Mouse (Mus musculus) kidney, embryonic 16.5 days (tissue): ENCODE results near the gene Iqcf3. TPM values are rescaled to one million over a fixed set of nuclear protein-coding genes. Genes with fewer than 3 reads are reported as not detected.
A peak's percentile ranks its signal among the peaks of the same experiment; 100 is the strongest.

Experiments
- ATAC-seq: fragments of 200-750 bp; cut with Nextera tagmentation; 2 replicates; pipeline ENCODE4 v1.8.0; 2017; ENCODE audit warnings: moderate TSS enrichment; ENCODE audit not compliant: low FRiP score, low TSS enrichment
- H3K27ac ChIP-seq: fragments of 300-500 bp; sonication (generic); 2 replicates; pipeline ENCODE4 v1.5.1; 2014; ENCODE audit warnings: low read length
- H3K27me3 ChIP-seq: fragments of 300-500 bp; sonication (generic); 2 replicates; pipeline ENCODE4 v1.6.1; 2014; ENCODE audit warnings: low read length, control low read depth, mixed read lengths; ENCODE audit not compliant: insufficient read depth
- H3K36me3 ChIP-seq: fragments of 300-500 bp; sonication (generic); 2 replicates; pipeline ENCODE4 v1.6.1; 2014; ENCODE audit warnings: low read length, control low read depth, mixed read lengths; ENCODE audit not compliant: insufficient read depth
- H3K4me1 ChIP-seq: fragments of 300-500 bp; sonication (generic); 2 replicates; pipeline ENCODE4 v1.6.1; 2014; ENCODE audit warnings: low read length, control low read depth, mixed read lengths; ENCODE audit not compliant: insufficient read depth
- H3K4me2 ChIP-seq: fragments of 300-500 bp; sonication (generic); replicated peaks from 2 replicates; pipeline ENCODE4 v1.6.1; 2014; ENCODE audit warnings: low read depth, low read length
- H3K4me3 ChIP-seq: fragments of 300-500 bp; sonication (generic); 2 replicates; pipeline ENCODE4 v1.5.1; 2014; ENCODE audit warnings: mild to moderate bottlenecking, low read length
- H3K9ac ChIP-seq: fragments of 300-500 bp; sonication (generic); replicated peaks from 2 replicates; pipeline ENCODE4 v1.6.1; 2014; ENCODE audit warnings: low read length
- H3K9me3 ChIP-seq: fragments of 300-500 bp; sonication (generic); 2 replicates; pipeline ENCODE4 v1.6.1; 2016; ENCODE audit warnings: low read length, control low read depth
- WGBS: fragments of 180-500 bp; shearing (Covaris S2); extraction: QIAGEN DNeasy Blood & Tissue Kit; methylation state at CpG from one replicate; pipeline ENCODE4 v1.1.7; 2014; 5-methylcytosine and 5-hydroxymethylcytosine counted together
- polyA plus RNA-seq: library from polyadenylated mRNA; unstranded; fragments of >200 nt; fragmentation: Nextera tagmentation; extraction: Ambion mirVana; gene quantifications from 2 replicates; pipeline ENCODE4 v1.2.1, GENCODE M21; 2015

Iqcf3 gene
- polyA plus RNA-seq, 1 experiment from 2014 or later: not detected

DNA sequence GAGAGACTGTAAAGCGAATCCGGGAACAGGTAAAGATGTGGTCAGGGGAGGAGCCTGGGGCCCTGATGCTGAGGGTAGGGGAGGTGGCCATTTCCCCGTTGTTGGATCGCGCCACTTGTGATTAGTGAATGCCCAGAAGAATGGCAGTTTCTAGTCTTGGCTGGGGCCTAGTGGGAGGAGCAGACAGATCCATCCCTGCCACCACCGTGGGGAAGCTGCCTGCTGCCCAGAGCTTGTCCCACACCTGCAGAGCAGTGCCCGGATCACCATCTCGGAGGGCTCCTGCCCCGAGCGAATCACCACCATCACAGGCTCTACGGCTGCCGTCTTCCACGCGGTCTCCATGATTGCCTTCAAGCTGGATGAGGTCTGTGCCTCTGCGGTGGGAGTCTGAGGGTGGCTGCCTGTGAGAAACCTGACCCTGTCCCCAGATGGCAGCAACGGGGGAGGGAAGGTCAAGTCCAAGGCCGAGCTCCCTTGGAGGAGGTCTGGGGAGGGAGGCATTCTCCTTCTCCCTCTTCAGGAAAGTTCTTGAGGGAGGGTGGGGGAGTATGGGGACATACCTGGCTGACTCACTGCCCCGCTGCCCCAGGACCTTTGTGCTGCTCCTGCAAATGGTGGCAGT, 100.9 kb downstream of the Iqcf3 start:
- 46% methylated on average over 18 of the region's 18 CpGs for WGBS
- Histone ChIP-seq H3K9ac (no peak overlapping the region), H3K9me3 (no peaks in the 10 kb centered on the region), H3K36me3 (peaks cover 24% of the 10 kb centered on the region), H3K4me2 (no peak overlapping the region), H3K4me3 (no peak overlapping the region), H3K4me1 (peaks cover 56% of the 10 kb centered on the region), H3K27me3 (0 out of 2 replicates have a peak, but pooled peaks cover 3% of the 10 kb centered on the region), H3K27ac (0 out of 2 replicates have a peak overlapping the region, but pooled peaks have one; percentile 1)
- ATAC-seq: no peak; the same call in 1 of the 2 replicates

DNA sequence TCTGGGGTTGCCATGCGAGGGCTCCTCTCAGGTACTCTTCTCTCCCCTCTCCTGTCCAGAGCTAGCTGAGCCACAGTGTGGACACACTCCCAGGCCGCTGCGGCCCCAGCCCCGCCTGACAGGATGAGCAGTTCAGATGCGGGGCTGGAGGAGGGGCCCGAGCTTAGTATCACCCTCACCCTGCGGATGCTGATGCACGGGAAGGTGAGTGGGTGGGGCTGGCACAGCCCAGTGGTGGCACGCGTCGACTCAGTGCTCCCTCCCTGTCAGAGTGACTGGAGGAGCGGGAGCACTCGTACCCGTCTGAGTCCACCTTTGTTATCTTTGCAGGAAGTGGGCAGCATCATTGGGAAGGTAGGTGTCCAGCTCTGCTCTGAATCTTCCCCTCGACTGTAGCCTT, 101.5 kb downstream of the Iqcf3 start:
- WGBS: 46% methylated on average over 15 of the region's 15 CpGs
- H3K4me3 ChIP-seq: no peak overlapping the region
- H3K9me3 ChIP-seq: no peaks in the 10 kb centered on the region
- 0 out of 2 replicates have a peak, but pooled peaks cover 3% of the 10 kb centered on the region for H3K27me3 ChIP-seq
- peaks cover 24% of the 10 kb centered on the region for H3K36me3 ChIP-seq
- 0 out of 2 replicates have a peak overlapping the region, but pooled peaks have one; percentile 1 for H3K27ac ChIP-seq
- H3K4me1 ChIP-seq: peaks cover 60% of the 10 kb centered on the region
- ATAC-seq: no peak
- no peak overlapping the region for H3K4me2 ChIP-seq
- H3K9ac ChIP-seq: no peak overlapping the region

DNA sequence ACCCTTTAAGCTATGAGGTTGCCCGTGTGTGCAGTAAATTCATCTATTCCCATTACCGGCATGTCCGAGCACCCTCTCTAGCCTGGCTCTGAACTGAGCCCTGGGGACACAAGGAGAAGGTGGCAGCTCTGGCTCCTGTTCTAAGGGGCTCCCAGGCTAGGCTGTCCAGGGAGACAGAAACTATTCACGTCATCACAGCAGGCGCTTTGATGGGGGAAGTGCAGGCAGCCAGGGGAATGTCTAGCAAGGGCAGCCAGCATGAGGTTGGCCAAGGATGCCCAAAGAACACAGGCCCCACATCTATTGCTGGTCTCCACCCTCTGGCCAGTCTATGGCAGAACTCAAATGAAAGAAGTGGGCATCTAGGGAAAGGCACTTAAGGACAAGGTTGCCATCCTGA, 103.5 kb downstream of the Iqcf3 start:
- Histone ChIP-seq H3K4me3 (no peak overlapping the region), H3K4me1 (peaks cover 63% of the 10 kb centered on the region), H3K9me3 (no peaks in the 10 kb centered on the region), H3K36me3 (peaks cover 16% of the 10 kb centered on the region), H3K9ac (no peak overlapping the region), H3K4me2 (no peak overlapping the region), H3K27ac (no peak overlapping the region), H3K27me3 (no peaks in the 10 kb centered on the region)
- 63% methylated on average over 5 of the region's 5 CpGs for WGBS
- no peak for ATAC-seq

DNA sequence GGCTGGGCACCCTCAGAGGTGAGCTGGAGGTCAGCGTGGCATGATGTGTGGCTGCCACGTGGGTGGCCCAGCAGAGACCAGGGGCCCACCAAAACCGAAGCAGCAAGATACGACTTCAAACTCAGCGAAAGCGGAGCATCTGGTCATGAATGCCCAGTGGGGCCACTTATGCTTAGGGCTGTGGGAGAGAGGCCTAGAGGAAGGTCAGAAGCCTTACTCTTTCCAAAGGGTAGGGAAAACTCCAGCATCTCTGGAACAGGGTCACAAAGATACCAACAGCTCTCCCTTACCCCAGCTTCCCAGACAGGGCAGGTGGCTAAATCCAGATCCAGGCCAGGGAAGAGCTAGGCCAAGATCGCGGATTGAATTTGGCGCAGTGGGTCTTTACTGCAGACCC, 104.3 kb downstream of the Iqcf3 start:
- Histone ChIP-seq H3K4me3 (no peak overlapping the region), H3K4me2 (peak overlapping the region; percentile 94), H3K9ac (peak overlapping the region; percentile 80; the same call in 1 of the 2 replicates), H3K36me3 (peaks cover 10% of the 10 kb centered on the region), H3K27me3 (no peaks in the 10 kb centered on the region), H3K9me3 (no peaks in the 10 kb centered on the region), H3K27ac (peak overlapping the region; percentile 89; the same call in 1 of the 2 replicates), H3K4me1 (peaks cover 70% of the 10 kb centered on the region)
- ATAC-seq: no peak
- WGBS: 43% methylated on average over 9 of the region's 9 CpGs

DNA sequence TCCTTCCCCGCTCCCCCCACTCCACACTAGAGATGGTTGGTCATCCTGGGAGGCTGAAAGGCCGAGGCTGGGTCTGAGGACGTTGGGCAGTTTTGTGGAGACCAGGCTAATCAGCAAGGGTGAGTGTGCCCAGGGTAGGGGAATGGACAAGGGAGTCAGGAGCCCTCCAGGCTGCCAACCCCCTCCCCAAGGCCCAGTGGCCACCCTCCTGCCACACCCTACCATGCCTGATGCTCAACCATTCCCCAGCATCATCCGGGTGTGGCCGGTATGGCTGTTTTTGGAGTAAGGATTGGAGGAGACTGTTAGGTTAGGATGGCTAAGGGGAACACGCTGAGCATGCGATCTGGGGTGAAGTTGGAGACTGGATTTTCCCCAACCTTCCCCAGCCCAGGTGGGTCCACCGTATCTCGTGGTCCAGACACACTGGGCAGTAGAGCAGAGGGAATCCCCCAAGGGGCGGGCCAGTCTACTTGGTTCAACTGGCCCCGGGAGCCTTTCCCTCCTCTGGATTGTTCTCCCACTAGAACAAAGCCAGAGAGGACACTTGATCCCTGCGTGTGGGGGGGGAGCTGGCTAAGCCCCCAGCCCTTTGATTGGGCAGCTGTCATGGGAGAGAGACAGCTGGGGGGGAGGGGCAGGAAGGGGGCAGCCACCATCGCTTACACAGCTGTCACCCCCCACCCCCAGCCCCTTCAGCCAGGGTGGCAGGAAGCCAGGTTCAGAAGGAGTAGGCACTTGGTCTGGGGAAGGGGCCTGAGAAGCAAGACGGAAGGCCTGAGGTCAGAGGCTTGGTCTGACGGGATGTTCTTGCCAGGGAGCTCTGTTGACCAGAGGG, 104.9 kb downstream of the Iqcf3 start:
- ATAC-seq: peak; percentile 4; the same call in 1 of the 2 replicates
- no peaks in the 10 kb centered on the region for H3K9me3 ChIP-seq
- peak overlapping the region; percentile 89 for H3K27ac ChIP-seq
- peak overlapping the region; percentile 94 for H3K4me2 ChIP-seq
- H3K36me3 ChIP-seq: peaks cover 8% of the 10 kb centered on the region
- H3K4me3 ChIP-seq: peak overlapping the region; percentile 81
- peak overlapping the region; percentile 80 for H3K9ac ChIP-seq
- 29% methylated on average over 15 of the region's 15 CpGs for WGBS
- H3K27me3 ChIP-seq: no peaks in the 10 kb centered on the region
- H3K4me1 ChIP-seq: peaks cover 77% of the 10 kb centered on the region

DNA sequence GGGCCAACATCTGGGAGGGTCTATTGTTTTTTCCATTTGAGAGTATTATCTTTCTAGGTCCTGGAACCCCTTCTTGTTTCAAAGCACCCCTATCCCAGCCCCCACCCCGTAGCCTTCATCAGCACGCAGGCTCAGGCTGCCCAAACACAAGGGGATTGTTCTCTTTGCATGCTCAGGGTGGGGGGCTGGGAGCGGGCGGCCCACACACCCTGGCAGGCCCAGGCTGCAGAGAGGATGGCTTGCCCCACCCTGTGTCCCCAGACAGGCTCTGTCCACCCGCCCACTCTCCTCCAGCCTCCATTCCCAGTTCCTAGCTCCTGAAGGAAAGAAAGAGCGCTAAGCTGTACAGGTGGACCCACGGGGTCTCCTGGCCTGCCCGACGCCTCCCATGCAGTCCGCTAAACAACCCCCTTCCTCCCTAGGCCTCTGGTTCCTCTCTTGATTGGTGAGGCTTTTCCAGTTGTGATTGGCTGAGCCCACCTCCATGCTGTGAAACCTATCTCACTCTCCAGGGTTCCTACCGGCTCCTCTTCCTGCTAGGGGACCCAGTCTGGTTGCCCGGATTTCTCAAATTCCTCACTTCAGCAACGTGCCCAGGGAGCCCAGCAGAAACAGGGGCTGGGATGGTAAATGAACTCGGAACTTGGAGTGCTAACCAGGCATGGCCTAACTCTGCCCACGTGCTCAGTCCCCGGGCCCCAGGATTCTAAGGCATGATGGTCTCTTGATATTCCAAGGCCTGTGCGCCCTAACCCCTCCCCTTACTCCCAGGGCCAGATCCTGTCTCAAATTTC, 106.3 kb downstream of the Iqcf3 start:
- peak overlapping the region; percentile 94 for H3K4me2 ChIP-seq
- peak; percentile 4; the same call in 1 of the 2 replicates for ATAC-seq
- WGBS: 3% methylated on average over 17 of the region's 17 CpGs
- no peaks in the 10 kb centered on the region for H3K27me3 ChIP-seq
- H3K4me3 ChIP-seq: peak overlapping the region; percentile 81
- no peaks in the 10 kb centered on the region for H3K9me3 ChIP-seq
- peaks cover 3% of the 10 kb centered on the region; the same call in 1 of the 2 replicates for H3K36me3 ChIP-seq
- H3K27ac ChIP-seq: peak overlapping the region; percentile 89
- peaks cover 82% of the 10 kb centered on the region for H3K4me1 ChIP-seq
- peak overlapping the region; percentile 80 for H3K9ac ChIP-seq

DNA sequence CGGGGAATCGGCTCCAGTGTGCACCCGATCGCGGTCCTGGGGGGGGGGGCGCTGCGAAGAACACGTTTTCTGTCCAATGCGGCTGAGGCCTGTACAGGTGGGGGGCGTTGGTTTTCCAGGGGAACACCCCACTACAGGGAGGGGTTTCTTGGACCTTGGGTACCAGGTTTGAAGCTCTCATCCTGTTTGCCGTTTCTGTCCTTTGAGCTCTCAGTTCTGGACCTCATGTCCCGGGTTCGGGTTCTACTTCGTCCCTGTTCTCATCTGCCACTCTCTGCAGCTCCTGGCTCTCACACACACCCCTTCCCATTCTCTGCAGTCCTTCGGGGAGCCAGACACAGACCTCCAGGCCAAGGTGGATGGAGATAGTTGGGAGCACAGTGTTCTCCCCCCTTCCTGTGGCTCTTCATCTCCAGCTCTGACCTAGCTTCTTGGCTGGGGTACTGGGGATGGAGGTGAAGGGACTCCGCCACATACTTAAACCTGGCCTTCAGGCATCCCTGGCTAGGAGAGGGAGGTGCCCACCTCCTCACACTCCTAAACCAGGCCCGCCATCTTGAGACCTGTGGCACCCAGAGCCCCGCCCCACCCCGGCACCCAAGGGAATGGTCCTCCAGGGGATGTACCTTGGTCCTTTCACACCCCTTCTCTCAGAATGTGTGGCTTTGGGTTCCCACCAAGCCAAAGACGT, 107.2 kb downstream of the Iqcf3 start:
- Histone ChIP-seq H3K9ac (peak overlapping the region; percentile 80), H3K4me3 (peak overlapping the region; percentile 81), H3K36me3 (no peaks in the 10 kb centered on the region), H3K4me1 (peaks cover 84% of the 10 kb centered on the region), H3K9me3 (no peaks in the 10 kb centered on the region), H3K27ac (peak overlapping the region; percentile 89), H3K4me2 (peak overlapping the region; percentile 94), H3K27me3 (no peaks in the 10 kb centered on the region)
- 3% methylated on average over 18 of the region's 20 CpGs for WGBS
- ATAC-seq: peak; percentile 5; the same call in 1 of the 2 replicates

DNA sequence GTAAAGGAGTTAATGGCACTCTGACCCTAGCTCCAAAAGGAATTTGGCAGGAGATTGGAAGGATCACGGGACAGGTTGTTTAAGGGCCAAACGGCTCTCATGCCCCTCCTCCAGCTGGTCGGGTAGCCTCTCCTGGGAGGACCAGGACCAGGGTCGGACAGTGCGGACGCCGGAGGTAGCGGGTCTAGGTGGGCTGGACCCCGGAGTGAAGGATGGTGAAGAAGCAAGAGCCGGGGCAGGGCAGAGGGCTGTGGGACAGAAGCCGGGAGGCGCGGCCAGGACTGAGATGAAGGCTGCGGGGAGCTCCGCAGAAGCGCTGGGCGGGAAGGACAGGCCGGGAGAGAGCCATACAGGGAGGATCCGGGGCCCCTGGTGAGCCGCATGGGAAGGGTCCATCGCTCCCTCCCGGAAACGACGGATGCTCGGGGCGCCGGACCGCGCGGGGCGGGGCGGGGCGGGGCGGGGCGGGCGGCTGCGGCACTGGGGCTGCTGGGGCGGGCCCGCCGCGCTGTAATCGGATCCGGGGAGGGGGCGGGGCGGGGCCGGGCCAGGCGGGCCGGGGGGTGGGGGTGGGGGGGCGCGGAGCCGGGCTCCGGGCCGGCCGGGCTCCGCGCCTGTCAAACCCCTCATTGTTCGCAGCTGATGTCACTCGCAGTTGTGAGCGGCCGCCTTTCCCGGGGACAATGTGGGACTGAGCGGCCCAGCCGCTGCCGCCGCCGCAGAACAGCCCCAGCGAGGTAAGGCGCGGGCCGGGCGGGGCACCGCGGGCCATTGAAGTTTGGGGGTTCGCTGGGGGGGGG, 108.0 kb downstream of the Iqcf3 start, which contains the start of gene Pcbp4:
Gene Pcbp4, plus strand, starts transcription at position 21 of the 800 bp plus-strand sequence.
- Histone ChIP-seq H3K27me3 (no peaks in the 10 kb centered on the region), H3K36me3 (no peaks in the 10 kb centered on the region), H3K4me2 (peak within 1 kb of the TSS; percentile 94), H3K4me3 (peak within 1 kb of the TSS; percentile 81), H3K4me1 (peaks cover 88% of the 10 kb centered on the region), H3K9ac (peak within 1 kb of the TSS; percentile 80), H3K27ac (peak within 1 kb of the TSS; percentile 96), H3K9me3 (no peaks in the 10 kb centered on the region)
- WGBS: under 1% methylated on average over 52 of the region's 74 CpGs
- ATAC-seq: peak; percentile 65
